Mouse (Mus musculus) myocyte (in vitro differentiated cells): ENCODE measurements at regions not wholly inside any gene's neighbourhood (a gene's known extent, or its start where the extent isn't known, plus 50 kb on each side); places are given as distances from the start of the nearest gene placed in this dataset.

Source experiments
- CEBPB ChIP-seq: IDR thresholded peaks from 2 replicates; pipeline ENCODE4 v1.6.1; 2011; ENCODE audit warnings: mild to moderate bottlenecking, moderate library complexity; ENCODE audit not compliant: poor library complexity, insufficient read depth, severe bottlenecking
- E2F4 ChIP-seq: IDR thresholded peaks from one replicate; pipeline ENCODE4 v1.6.1; 2011; ENCODE audit warnings: mild to moderate bottlenecking, control low read depth, moderate library complexity; ENCODE audit not compliant: insufficient read depth
- MAX ChIP-seq: IDR thresholded peaks from one replicate; pipeline ENCODE4 v1.6.1; 2011; ENCODE audit warnings: low read depth, mild to moderate bottlenecking, control low read depth
- POLR2A ChIP-seq: IDR thresholded peaks from one replicate; pipeline ENCODE4 v1.6.1; 2011; ENCODE audit warnings: low read depth, mild to moderate bottlenecking, control low read depth, moderate library complexity; ENCODE audit not compliant: insufficient read length
- SRF ChIP-seq: IDR thresholded peaks from one replicate; pipeline ENCODE4 v1.6.1; 2011; ENCODE audit warnings: low read depth; ENCODE audit not compliant: control insufficient read depth, insufficient read length
- TCF12 ChIP-seq: IDR thresholded peaks from one replicate; pipeline ENCODE4 v1.6.1; 2011; ENCODE audit warnings: mild to moderate bottlenecking, control low read depth; ENCODE audit not compliant: poor library complexity, insufficient read depth, severe bottlenecking

DNA sequence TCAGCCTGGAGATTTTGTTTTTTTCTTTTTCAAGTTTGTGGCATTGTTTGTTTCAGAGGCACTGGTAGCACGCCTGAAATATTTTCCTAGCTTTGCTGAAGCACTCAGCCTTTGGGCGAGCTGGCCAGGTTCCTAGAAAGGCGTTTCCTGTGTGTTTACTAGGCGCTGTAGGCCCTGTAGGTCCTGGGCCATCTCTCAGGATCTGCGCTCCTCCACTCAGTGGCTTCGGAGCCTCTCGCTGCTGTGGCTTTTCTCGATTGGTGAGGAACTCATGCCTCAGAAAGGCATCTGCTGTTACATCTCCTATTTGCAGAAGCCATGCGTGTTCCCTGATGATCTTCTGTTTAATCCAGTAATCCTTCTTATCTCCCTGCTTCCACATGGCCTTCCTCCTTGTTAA lies 188.0 kb upstream of the Plcz1 start:
- TF ChIP-seq POLR2A (no peak), SRF (no peak), E2F4 (no peak), CEBPB (no peak), MAX (no peak), TCF12 (no peak)
